8 mouse cellular contexts compared by ENCODE assay signal in genomic region chr7:28812949-28813348, GRCm38 (mm10). TPM values are rescaled to one million over a fixed set of nuclear protein-coding genes. Genes with fewer than 3 reads are reported as not detected.
DNase-seq lines count a peak whose midpoint lies in the region; ATAC-seq and TF ChIP-seq lines count a peak whose summit lies in the region.

No protein-coding gene starts in this region.

- peak; percentile 49 for DNase-seq in cerebellum, adult 9-10 months
- no peak for DNase-seq in cerebellum, adult 18-20 months
- DNase-seq in G1E (ENCODE audit: low spot score) = no peak
- DNase-seq in hindbrain, embryonic 10.5 days (ENCODE audit: low spot score) = no peak
- DNase-seq in lung, postnatal 10 days = peak; percentile 40
- DNase-seq in right cerebral cortex, postnatal 4 days = no peak
- no peak for DNase-seq in frontal cortex, adult 2 months (ENCODE audit: extremely low spot score in 1 of 2, low spot score in 1 of 2)
- no peak for DNase-seq in cerebellum, postnatal 25 days

- no peaks in the 10 kb centered on the region for H3K9me3 ChIP-seq in G1E (replicated peaks)
- no peaks in the 10 kb centered on the region for H3K9me3 ChIP-seq in hindbrain, embryonic 10.5 days

- TF ChIP-seq CTCF in G1E (IDR thresholded peaks at IDR 0.05; ENCODE audit: low read depth, low read length) = no peak

- 91% methylated on average over 5 of the region's 5 CpGs for WGBS in hindbrain, embryonic 10.5 days

- ATAC-seq in G1E (ENCODE audit: extremely low read depth, insufficient number of reproducible peaks, low FRiP score, poor library complexity, severe bottlenecking) = no peak

- H3K4me1 ChIP-seq in G1E (ENCODE audit: insufficient read depth, low read depth, low read length) = peaks cover 76% of the 10 kb centered on the region
- H3K4me1 ChIP-seq in hindbrain, embryonic 10.5 days (replicated peaks) = peaks cover 72% of the 10 kb centered on the region

- H3K27ac ChIP-seq in hindbrain, embryonic 10.5 days = no peak overlapping the region

- peaks cover 63% of the 10 kb centered on the region for H3K36me3 ChIP-seq in G1E (replicated peaks)
- H3K36me3 ChIP-seq in hindbrain, embryonic 10.5 days = peaks cover 65% of the 10 kb centered on the region

- peak overlapping the region; percentile 91; the same call in 1 of the 2 replicates for H3K4me3 ChIP-seq in G1E (ENCODE audit: low read depth, low read length)
- H3K4me3 ChIP-seq in hindbrain, embryonic 10.5 days = peak overlapping the region; percentile 87

- H3K27me3 ChIP-seq in G1E (ENCODE audit: insufficient read depth, low read length) = no peaks in the 10 kb centered on the region
- no peaks in the 10 kb centered on the region for H3K27me3 ChIP-seq in hindbrain, embryonic 10.5 days (ENCODE audit: insufficient read depth, poor library complexity, severe bottlenecking)

RNA-seq across cellular contexts. Expression of gene Hnrnpl, which starts 4.6 kb away (rescaled TPM):
- total RNA-seq in G1E (2014; fragmentation: Nextera tagmentation) (442 and 470 TPM in 2 replicates), G1E (2017) (251 and 279 TPM in 2 replicates)
- polyA plus RNA-seq in G1E (2012) = 430 and 529 TPM in 2 replicates
- polyA plus RNA-seq in hindbrain, embryonic 10.5 days (2016; fragmentation: Nextera tagmentation; extraction: Ambion mirVana) = 312 TPM in 2 replicates
- polyA plus RNA-seq in frontal cortex, adult 2 months (2012; rRNA removed) = 391 and 418 TPM in 2 replicates

RNA-seq across cellular contexts. Expression of gene Ech1, which starts 12.1 kb away (rescaled TPM):
- total RNA-seq in G1E (2014; fragmentation: Nextera tagmentation) (102 and 127 TPM in 2 replicates), G1E (2017) (78.5 and 94.3 TPM in 2 replicates)
- polyA plus RNA-seq in G1E (2012) = 12.9 and 33.1 TPM in 2 replicates
- 87.9 and 93.3 TPM in 2 replicates for polyA plus RNA-seq in hindbrain, embryonic 10.5 days (2016; fragmentation: Nextera tagmentation; extraction: Ambion mirVana)
- 93.7 and 106 TPM in 2 replicates for polyA plus RNA-seq in frontal cortex, adult 2 months (2012; rRNA removed)

RNA-seq across cellular contexts. Expression of gene Lgals4, which starts 20.7 kb away (rescaled TPM):
- total RNA-seq in G1E (2014; fragmentation: Nextera tagmentation) (0.87 and 3.0 TPM in 2 replicates), G1E (2017) (1.9 and 3.4 TPM in 2 replicates)
- 0.22 and 0.68 TPM in 2 replicates for polyA plus RNA-seq in G1E (2012)
- 3.9 and 4.0 TPM in 2 replicates for polyA plus RNA-seq in hindbrain, embryonic 10.5 days (2016; fragmentation: Nextera tagmentation; extraction: Ambion mirVana)
- 10.7 and 13.4 TPM in 2 replicates for polyA plus RNA-seq in frontal cortex, adult 2 months (2012; rRNA removed)

RNA-seq across cellular contexts. Expression of gene Rinl, which starts 24.2 kb away (rescaled TPM):
- total RNA-seq in G1E (2014; fragmentation: Nextera tagmentation) = 1.8 TPM in 1 of 2 replicates, not detected in the other
- 1.2 and 1.4 TPM in 2 replicates for total RNA-seq in G1E (2017)
- 1.4 and 1.8 TPM in 2 replicates for polyA plus RNA-seq in G1E (2012)
- polyA plus RNA-seq in hindbrain, embryonic 10.5 days (2016; fragmentation: Nextera tagmentation; extraction: Ambion mirVana) = 4.0 TPM in 2 replicates
- polyA plus RNA-seq in frontal cortex, adult 2 months (2012; rRNA removed) = 1.7 and 2.4 TPM in 2 replicates

RNA-seq across cellular contexts. Expression of gene Nfkbib, which starts 45.6 kb away (rescaled TPM):
- total RNA-seq in G1E (2014; fragmentation: Nextera tagmentation) = 21.1 and 30.4 TPM in 2 replicates
- total RNA-seq in G1E (2017) = 9.5 and 10.7 TPM in 2 replicates
- 109 and 136 TPM in 2 replicates for polyA plus RNA-seq in G1E (2012)
- polyA plus RNA-seq in hindbrain, embryonic 10.5 days (2016; fragmentation: Nextera tagmentation; extraction: Ambion mirVana) = 56.0 and 61.1 TPM in 2 replicates
- 30.1 and 34.9 TPM in 2 replicates for polyA plus RNA-seq in frontal cortex, adult 2 months (2012; rRNA removed)

Comparison
In these comparisons a context has a peak if more than half of its experiments do, and no peak if none do; other contexts are left out.
1. DNase-seq: peak in cerebellum, adult 9-10 months (single experiment) and lung, postnatal 10 days (single experiment); none in cerebellum, adult 18-20 months (0 of 2), G1E (single experiment), hindbrain, embryonic 10.5 days (single experiment), right cerebral cortex, postnatal 4 days (single experiment), frontal cortex, adult 2 months (0 of 2) and cerebellum, postnatal 25 days (0 of 2).